Mouse (Mus musculus) duodenum, adult 2 months (tissue): Measurements from ENCODE around the gene Nxph2. TPM values are rescaled to one million over a fixed set of nuclear protein-coding genes. Genes with fewer than 3 reads are reported as not detected.

ENCODE experiments used
- polyA plus RNA-seq: library from polyadenylated mRNA; depleted of rRNA; stranded (reverse); fragments of >200 nt; gene quantifications from 2 replicates; pipeline ENCODE4 v1.2.3, GENCODE M21; 2012; ENCODE audit warnings: low replicate concordance; rRNA removed

Gene Nxph2
- polyA plus RNA-seq: not detected in 2 replicates

DNA sequence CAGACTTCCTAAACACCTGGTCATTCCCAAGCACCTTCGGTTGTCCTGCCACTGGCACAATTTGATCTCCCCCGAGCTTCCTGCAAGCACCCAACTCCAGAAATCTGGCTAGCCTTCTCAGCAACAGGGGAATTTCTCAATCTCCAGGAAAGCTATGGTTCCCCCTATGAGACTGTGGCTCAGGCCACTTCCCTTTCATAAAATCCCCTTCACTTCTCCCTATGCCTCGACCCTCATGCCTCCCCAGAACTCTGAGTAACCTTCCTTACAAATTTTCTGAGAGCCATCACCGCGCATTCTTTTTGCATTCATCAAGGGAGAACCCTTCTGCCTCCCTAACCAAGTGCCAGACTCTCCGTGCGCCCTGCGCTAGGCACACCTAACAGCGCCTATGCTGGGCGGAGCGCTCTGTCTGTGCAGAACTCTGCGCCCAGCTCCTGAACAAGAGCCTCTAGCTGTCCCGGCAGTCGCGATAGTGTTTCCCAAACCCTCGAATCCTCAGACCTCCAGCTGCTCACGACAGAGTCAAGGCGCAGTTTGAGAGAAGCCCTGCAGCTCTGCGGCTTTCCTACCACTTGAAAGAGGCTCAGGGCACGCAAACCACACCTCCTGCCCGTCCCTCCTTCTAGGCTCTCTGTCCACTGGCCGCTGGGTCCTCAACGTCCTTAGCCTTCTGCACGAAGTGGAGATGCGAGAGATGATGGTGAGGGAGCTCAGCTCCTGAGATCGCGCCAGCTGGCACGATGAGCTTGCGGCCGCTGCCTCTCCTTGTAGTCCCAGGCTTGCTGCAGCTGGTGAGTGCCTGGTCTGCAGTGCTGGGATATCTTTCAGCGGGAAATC, at the start of gene Nxph2:
Nxph2 (plus strand) TSS at position 501 of the 840 bp plus-strand sequence.

Other genes starting within 250 kb of the Nxph2 start
- 0.07 TPM in 1 of 2 replicates, not detected in the other for gene Mastl, start 165.2 kb upstream of the Nxph2 start, polyA plus RNA-seq
- gene Yme1l1, start 164.9 kb upstream of the Nxph2 start, polyA plus RNA-seq: 0.25 and 0.37 TPM in 2 replicates
- gene 4931423N10Rik, start 113.8 kb upstream of the Nxph2 start, polyA plus RNA-seq: not detected in 2 replicates